Mouse (Mus musculus) left cerebral cortex, postnatal 4 days (tissue): ENCODE data around the gene 5330417C22Rik. TPM values are rescaled to one million over a fixed set of nuclear protein-coding genes. Genes with fewer than 3 reads are reported as not detected.
"Not testable (repeated sequence)": the region's sequence is repeated elsewhere in the genome, so short reads cannot be mapped to it uniquely, and the experiment has no call there.

Experiments used
- DNase-seq: peaks from one replicate; pipeline ENCODE4 v3.0.0-alpha.2; 2022
- intact Hi-C: fragments of 180-260 bp; cut with DNase I; formaldehyde crosslinking; loops from one replicate; pipeline ENCODE4 v1.15.1; 2025
- total RNA-seq, 2 experiments: library from RNA; stranded (reverse); gene quantifications; 2 replicates each; pipeline ENCODE4 v1.2.3; 2021

5330417C22Rik gene
- 10 to 100 TPM; 17.6 to 20.1 TPM for total RNA-seq

GRCm38 (mm10) chr3:108536517-108537260 is at the start of gene 5330417C22Rik:
Gene 5330417C22Rik, minus strand, starts transcription at chr3:108536536.
- peak; percentile 63 for DNase-seq

GRCm38 (mm10) chr3:108584580-108584979 is 48.2 kb upstream of the 5330417C22Rik start:
- intact Hi-C loops, result no loop called here
- DNase-seq, result no peak

More at GRCm38 (mm10) chr3:108536517-108537260, at the start of gene 5330417C22Rik:
- intact Hi-C loops, result no loop called here

- intact Hi-C loops, result no loop called here
- DNase-seq, result no peak
Measured at GRCm38 (mm10) chr3:108574018-108574417, 37.7 kb upstream of the 5330417C22Rik start.

GRCm38 (mm10) chr3:108572309-108573010 is 36.1 kb upstream of the 5330417C22Rik start:
- DNase-seq, result no peak
- intact Hi-C loops, result no loop called here

- DNase-seq, result peak; percentile 96
- intact Hi-C loops, result no loop called here
Measured at GRCm38 (mm10) chr3:108571443-108572294, 35.3 kb upstream of the 5330417C22Rik start, which contains the start of gene Taf13. Gene Taf13, plus strand, starts transcription at chr3:108571698.

- intact Hi-C loops, result no loop called here
- DNase-seq, result no peak
Measured at GRCm38 (mm10) chr3:108570813-108571212, 34.5 kb upstream of the 5330417C22Rik start.

- DNase-seq, result not testable (repeated sequence)
- intact Hi-C loops, result loop anchor here (10.0 kb wide), 1 partner anchor 405 kb away; no protein-coding TSS in a partner anchor
Measured at GRCm38 (mm10) chr3:108569636-108570035, 33.3 kb upstream of the 5330417C22Rik start.

GRCm38 (mm10) chr3:108567990-108568877 is 31.9 kb upstream of the 5330417C22Rik start:
- intact Hi-C loops, result loop anchor here (10.0 kb wide), 1 partner anchor 403 kb away; no protein-coding TSS in a partner anchor
- DNase-seq, result peak; percentile 62

GRCm38 (mm10) chr3:108563309-108563708 is 27.0 kb upstream of the 5330417C22Rik start:
- DNase-seq, result peak; percentile 81
- intact Hi-C loops, result loop anchor here (10.0 kb wide), 1 partner anchor 399 kb away; no protein-coding TSS in a partner anchor

GRCm38 (mm10) chr3:108562777-108563271 is 26.5 kb upstream of the 5330417C22Rik start:
- DNase-seq, result peak; percentile 29
- intact Hi-C loops, result loop anchor here (10.0 kb wide), 1 partner anchor 398 kb away; no protein-coding TSS in a partner anchor

- peak; percentile 97 for DNase-seq
- intact Hi-C loops, result loop anchor here (10.0 kb wide), 1 partner anchor 397 kb away; no protein-coding TSS in a partner anchor
Measured at GRCm38 (mm10) chr3:108562133-108562730, 25.9 kb upstream of the 5330417C22Rik start, which contains the start of gene Tmem167b. Gene Tmem167b, minus strand, starts transcription at chr3:108562466.

GRCm38 (mm10) chr3:108557888-108558287 is 21.6 kb upstream of the 5330417C22Rik start:
- no peak for DNase-seq
- intact Hi-C loops, result loop anchor here (10.0 kb wide), 1 partner anchor 113 kb away; the partner anchor contains the start of gene Sars

GRCm38 (mm10) chr3:108554587-108555312 is 18.4 kb upstream of the 5330417C22Rik start:
- peak; percentile 94 for DNase-seq
- intact Hi-C loops, result loop anchor here (5.0 to 10.0 kb wide), 2 partner anchors 110 to 152 kb away; partner anchors contain the start of gene Sars

GRCm38 (mm10) chr3:108554111-108554561 is 17.8 kb upstream of the 5330417C22Rik start:
- intact Hi-C loops, result loop anchor here (5.0 to 10.0 kb wide), 2 partner anchors 109 to 152 kb away; partner anchors contain the start of gene Sars
- DNase-seq, result no peak

- intact Hi-C loops, result no loop called here
- DNase-seq, result no peak
Measured at GRCm38 (mm10) chr3:108542299-108542698, 6.0 kb upstream of the 5330417C22Rik start.

- intact Hi-C loops, result no loop called here
- DNase-seq, result peak; percentile 89
Measured at GRCm38 (mm10) chr3:108537303-108537702, 967 bp upstream of the 5330417C22Rik start.

- peak; percentile 4 for DNase-seq
- intact Hi-C loops, result no loop called here
Measured at GRCm38 (mm10) chr3:108535896-108536516, 330 bp downstream of the 5330417C22Rik start.
